Comparison of ENCODE assay signal across 18 mouse cellular contexts in genomic region chr17:71191063-71191462, GRCm38 (mm10).
"Had no signal": no experiment of that assay in that cellular context is flagged by ENCODE, and none has a peak within 500 bp of the region (broad histone marks: within the 10 kb centered on the region; RNA-seq: fewer than 3 reads in every experiment).

No protein-coding gene starts in this region.

- H3K4me2 ChIP-seq: limb, embryonic 12.5 days; limb, embryonic 15.5 days; lung, embryonic 15.5 days; midbrain, embryonic 11.5 days; neural tube, embryonic 12.5 days; neural tube, embryonic 15.5 days had no signal

- H3K36me3 ChIP-seq: limb, embryonic 12.5 days; limb, embryonic 15.5 days; liver, embryonic 15.5 days; lung, embryonic 15.5 days; neural tube, embryonic 12.5 days; neural tube, embryonic 15.5 days had no signal

- H3K4me3 ChIP-seq: left cerebral cortex, adult 2 months; limb, embryonic 12.5 days; limb, embryonic 15.5 days; liver, embryonic 15.5 days; lung, embryonic 15.5 days; neural tube, embryonic 12.5 days; neural tube, embryonic 15.5 days had no signal

- H3K9me3 ChIP-seq: limb, embryonic 15.5 days; liver, embryonic 15.5 days; lung, embryonic 15.5 days; neural tube, embryonic 15.5 days had no signal

- H3K27ac ChIP-seq: kidney, postnatal 0 days; left cerebral cortex, adult 2 months; limb, embryonic 12.5 days; limb, embryonic 15.5 days; liver, embryonic 15.5 days; lung, embryonic 15.5 days; neural tube, embryonic 12.5 days; neural tube, embryonic 15.5 days had no signal

- H3K9ac ChIP-seq: limb, embryonic 12.5 days; limb, embryonic 15.5 days; liver, embryonic 15.5 days; lung, embryonic 15.5 days; neural tube, embryonic 12.5 days; neural tube, embryonic 15.5 days had no signal

- H3K27me3 ChIP-seq: limb, embryonic 12.5 days; limb, embryonic 15.5 days; liver, embryonic 15.5 days; lung, embryonic 15.5 days; neural tube, embryonic 12.5 days; neural tube, embryonic 15.5 days had no signal

- DNase-seq: layer of hippocampus, postnatal 36 days; left cerebral cortex, postnatal 4 days; lung, postnatal 14 days; midbrain, embryonic 14.5 days; retina, postnatal 1 day; right cerebral cortex, postnatal 25 days; thymus, adult 2 months; thymus, postnatal 14 days; thymus, postnatal 4 days had no signal
